ENCODE assay signal across 12 mouse cellular contexts in the genomic region with DNA sequence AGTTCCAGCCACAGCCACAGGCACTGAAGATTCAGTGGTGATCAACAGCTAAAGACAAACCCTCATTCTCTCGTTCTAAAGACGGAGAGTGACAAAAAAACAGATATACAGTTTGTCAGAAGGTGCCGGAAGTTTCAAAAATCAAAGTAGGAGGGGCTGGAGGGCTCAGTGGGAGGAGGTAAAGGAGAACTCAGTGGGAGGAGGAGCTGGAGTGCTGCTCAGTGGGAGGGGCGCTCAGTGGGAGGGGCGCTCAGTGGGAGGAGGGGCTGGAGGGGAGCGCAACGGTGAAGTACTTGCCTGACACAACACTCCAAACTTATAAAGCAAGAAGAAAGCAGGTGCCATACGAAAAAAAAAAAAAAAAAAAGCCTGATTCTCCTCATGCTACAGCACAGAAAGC. TPM values are rescaled to one million over a fixed set of nuclear protein-coding genes. Genes with fewer than 3 reads are reported as not detected.
A peak's percentile ranks its signal among the peaks of the same experiment; 100 is the strongest.
DNase-seq lines count a peak whose midpoint lies in the region; ATAC-seq lines count a peak whose summit lies in the region.
"Had no signal": no experiment of that assay in that cellular context is flagged by ENCODE, and none has a peak within 500 bp of the region (broad histone marks: within the 10 kb centered on the region; RNA-seq: fewer than 3 reads in every experiment).

No protein-coding gene starts in this region.

- peak; percentile 13 for DNase-seq in kidney, postnatal 14 days
- no peak for DNase-seq in kidney, adult 18-20 months
- peak; percentile 83 for DNase-seq in lung, postnatal 36 days
- DNase-seq in thymus, postnatal 36 days: peak; percentile 82 to 88
- no peak for DNase-seq in testis, postnatal 14 days (ENCODE audit: low spot score)
- no peak for DNase-seq in heart, embryonic 10.5 days (ENCODE audit: low spot score)
- DNase-seq in layer of hippocampus, postnatal 25 days (ENCODE audit: extremely low spot score in 1 of 2, low spot score in 1 of 2): no peak
- DNase-seq: cerebellum, adult 8-10 months; heart, adult 18-20 months had no signal

- no peak overlapping the region for H3K27ac ChIP-seq in heart, embryonic 10.5 days
- H3K27ac ChIP-seq: stomach, embryonic 15.5 days had no signal

- no peak overlapping the region for H3K4me3 ChIP-seq in heart, embryonic 10.5 days
- H3K4me3 ChIP-seq: stomach, embryonic 15.5 days had no signal

- 40% methylated on average over 8 of the region's 8 CpGs for WGBS in heart, embryonic 10.5 days

- H3K9me3 ChIP-seq in heart, embryonic 10.5 days: no peaks in the 10 kb centered on the region
- H3K9me3 ChIP-seq: stomach, embryonic 15.5 days had no signal

- ATAC-seq in common myeloid progenitor, adult 5-6 weeks (replicated peaks; ENCODE audit: low read depth, poor library complexity, severe bottlenecking): peak; percentile 81
- ATAC-seq: midbrain, embryonic 16.5 days had no signal

- peaks cover 37% of the 10 kb centered on the region for H3K4me1 ChIP-seq in heart, embryonic 10.5 days
- H3K4me1 ChIP-seq: stomach, embryonic 15.5 days had no signal

- no peaks in the 10 kb centered on the region for H3K36me3 ChIP-seq in heart, embryonic 10.5 days
- H3K36me3 ChIP-seq: stomach, embryonic 15.5 days had no signal

- H3K27me3 ChIP-seq in heart, embryonic 10.5 days (ENCODE audit: insufficient read depth, poor library complexity, severe bottlenecking): no peaks in the 10 kb centered on the region
- H3K27me3 ChIP-seq: stomach, embryonic 15.5 days had no signal

RNA-seq across cellular contexts. Expression of a gene that starts 28.7 kb away (rescaled TPM):
- not detected in 2 replicates for total RNA-seq in common myeloid progenitor, adult 5-6 weeks (2017)
- 2.5 and 3.4 TPM in 2 replicates for polyA plus RNA-seq in heart, embryonic 10.5 days (2016; fragmentation: Nextera tagmentation; extraction: Ambion mirVana)
- 100 to 1,000 TPM; 377 to 428 TPM for total RNA-seq in layer of hippocampus, postnatal 25 days (2021)

Comparison
In these comparisons a context has a peak if more than half of its experiments do, and no peak if none do; other contexts are left out.
1. DNase-seq: peak in kidney, postnatal 14 days (single experiment), lung, postnatal 36 days (single experiment) and thymus, postnatal 36 days (2 of 2); none in kidney, adult 18-20 months (single experiment), testis, postnatal 14 days (single experiment), heart, embryonic 10.5 days (single experiment) and layer of hippocampus, postnatal 25 days (0 of 2).
2. RNA of a gene that starts 28.7 kb away (total RNA-seq): 377 to 428 TPM in layer of hippocampus, postnatal 25 days; not detected in common myeloid progenitor, adult 5-6 weeks; every median in the first group is over 100 times any median in the second.